Mouse (Mus musculus) MEL (cell line): ENCODE data around the gene Csf2. TPM values are rescaled to one million over a fixed set of nuclear protein-coding genes. Genes with fewer than 3 reads are reported as not detected.

ENCODE experiments used
- DNase-seq: peaks from one replicate; pipeline ENCODE4 v3.0.0; 2011; ENCODE audit warnings: low read depth, low spot score
- H3K27ac ChIP-seq: 2 replicates; pipeline ENCODE4 v1.5.1; 2012; ENCODE audit warnings: low read depth, mild to moderate bottlenecking, control low read depth, low read length, moderate library complexity; ENCODE audit not compliant: control insufficient read depth
- H3K27me3 ChIP-seq, 2 experiments: fragments of 150-350 bp in 1 of 2; sonication (generic) in 1 of 2; 2 replicates each; pipeline ENCODE4 v1.6.1; 2012; ENCODE audit warnings: low read length in 2 of 2, mild to moderate bottlenecking in 2 of 2, improper control_type of control experiment in 1 of 2, moderate library complexity in 1 of 2; ENCODE audit not compliant: insufficient read depth in 2 of 2, control insufficient read depth in 1 of 2
- H3K36me3 ChIP-seq, 2 experiments: 2 replicates each; pipeline ENCODE4 v1.6.1; 2012 to 2014; ENCODE audit warnings: low read length in 2 of 2, improper control_type of control experiment in 1 of 2, inconsistent platforms in 1 of 2, mild to moderate bottlenecking in 1 of 2; ENCODE audit not compliant: insufficient read depth in 2 of 2, control insufficient read depth in 1 of 2
- H3K4me1 ChIP-seq, 2 experiments: fragments of 150-350 bp in 1 of 2; sonication (generic) in 1 of 2; 2 replicates each; pipeline ENCODE4 v1.6.1; 2012; ENCODE audit warnings: low read length in 2 of 2, improper control_type of control experiment in 1 of 2, mild to moderate bottlenecking in 1 of 2; ENCODE audit not compliant: insufficient read depth in 2 of 2, control insufficient read depth in 1 of 2
- H3K4me3 ChIP-seq, 2 experiments: fragments of 150-350 bp in 1 of 2; sonication (generic) in 1 of 2; 2 replicates each; pipeline ENCODE4 v1.5.1; 2012; ENCODE audit warnings: low read depth in 2 of 2, low read length in 2 of 2, mild to moderate bottlenecking in 2 of 2, moderate library complexity in 2 of 2, control low read depth in 1 of 2, improper control_type of control experiment in 1 of 2; ENCODE audit not compliant: control insufficient read depth in 1 of 2, insufficient read depth in 1 of 2
- H3K79me2 ChIP-seq: 2 replicates; pipeline ENCODE4 v1.6.1; 2012; ENCODE audit warnings: mild to moderate bottlenecking, low read length, moderate library complexity; ENCODE audit not compliant: control insufficient read depth, poor library complexity, insufficient read depth
- H3K9ac ChIP-seq: 2 replicates; pipeline ENCODE4 v1.6.1; 2012; ENCODE audit warnings: low read depth, mild to moderate bottlenecking, control low read depth, low read length, moderate library complexity; ENCODE audit not compliant: control insufficient read depth, poor library complexity, severe bottlenecking
- H3K9me3 ChIP-seq: fragments of 150-350 bp; sonication (generic); replicated peaks from 2 replicates; pipeline ENCODE4 v1.6.1; 2012; ENCODE audit warnings: mild to moderate bottlenecking, low read length, improper control_type of control experiment, moderate library complexity; ENCODE audit not compliant: insufficient read depth
- CHD1 ChIP-seq: IDR thresholded peaks from 2 replicates; pipeline ENCODE4 v1.6.1; 2012; ENCODE audit warnings: low read depth, mild to moderate bottlenecking, inconsistent platforms, low read length, improper control_type of control experiment
- CHD2 ChIP-seq: IDR thresholded peaks from 2 replicates; pipeline ENCODE4 v1.6.1; 2011; ENCODE audit warnings: low read length, improper control_type of control experiment
- CTCF ChIP-seq, 3 experiments: IDR thresholded peaks in 2 of 3; conservative IDR thresholded peaks in 1 of 3; 2 replicates each; pipeline ENCODE4 v1.5.1; 2011 to 2012; ENCODE audit warnings: low read length in 3 of 3, low read depth in 2 of 3, mild to moderate bottlenecking in 2 of 3, improper control_type of control experiment in 1 of 3, inconsistent platforms in 1 of 3, mixed read lengths in 1 of 3, moderate library complexity in 1 of 3; ENCODE audit not compliant: control insufficient read depth in 1 of 3, insufficient read depth in 1 of 3, poor library complexity in 1 of 3, severe bottlenecking in 1 of 3
- ELF1 ChIP-seq: IDR thresholded peaks from 2 replicates; pipeline ENCODE4 v1.6.1; 2014; ENCODE audit warnings: low read depth, mild to moderate bottlenecking, inconsistent platforms, low read length, improper control_type of control experiment, moderate library complexity
- EP300 ChIP-seq, 2 experiments: IDR thresholded peaks; 2 replicates each; pipeline ENCODE4 v1.6.1; 2011; ENCODE audit warnings: improper control_type of control experiment in 2 of 2, low read length in 2 of 2, low read depth in 1 of 2, mild to moderate bottlenecking in 1 of 2
- ETS1 ChIP-seq: IDR thresholded peaks from 2 replicates; pipeline ENCODE4 v1.6.1; 2012; ENCODE audit warnings: low read depth, mild to moderate bottlenecking, inconsistent platforms, low read length, improper control_type of control experiment, moderate library complexity
- GATA1 ChIP-seq: IDR thresholded peaks from 2 replicates; pipeline ENCODE4 v1.6.1; 2011; ENCODE audit warnings: low read depth, low read length, improper control_type of control experiment
- HCFC1 ChIP-seq: IDR thresholded peaks from 2 replicates; pipeline ENCODE4 v1.6.1; 2012; ENCODE audit warnings: low read depth, mild to moderate bottlenecking, inconsistent platforms, low read length, improper control_type of control experiment, moderate library complexity
- JUND ChIP-seq: IDR thresholded peaks from 2 replicates; pipeline ENCODE4 v1.6.1; 2011; ENCODE audit warnings: low read depth, mild to moderate bottlenecking, improper control_type of control experiment, low read length
- KAT2A ChIP-seq: conservative IDR thresholded peaks from 2 replicates; pipeline ENCODE4 v1.6.1; 2012; ENCODE audit warnings: low read depth, low read length, improper control_type of control experiment, inconsistent platforms
- MAFK ChIP-seq: IDR thresholded peaks from 2 replicates; pipeline ENCODE4 v1.6.1; 2011; ENCODE audit warnings: low read depth, mild to moderate bottlenecking, low read length, improper control_type of control experiment, borderline replicate concordance
- MAX ChIP-seq: IDR thresholded peaks from 2 replicates; pipeline ENCODE4 v1.6.1; 2011; ENCODE audit warnings: low read length, improper control_type of control experiment
- MAZ ChIP-seq: IDR thresholded peaks from 2 replicates; pipeline ENCODE4 v1.6.1; 2012; ENCODE audit warnings: low read depth, mild to moderate bottlenecking, inconsistent platforms, low read length, improper control_type of control experiment
- MEF2A ChIP-seq: IDR thresholded peaks from 2 replicates; pipeline ENCODE4 v1.6.1; 2014; ENCODE audit warnings: low read depth, mild to moderate bottlenecking, inconsistent platforms, low read length, improper control_type of control experiment; ENCODE audit not compliant: poor library complexity, insufficient replicate concordance, severe bottlenecking; ENCODE audit errors: extremely low read depth
- MXI1 ChIP-seq: IDR thresholded peaks from 2 replicates; pipeline ENCODE4 v1.6.1; 2011; ENCODE audit warnings: mild to moderate bottlenecking, low read depth, low read length, improper control_type of control experiment
- MYB ChIP-seq: IDR thresholded peaks from 2 replicates; pipeline ENCODE4 v1.6.1; 2011; ENCODE audit warnings: mild to moderate bottlenecking, low read depth, low read length, improper control_type of control experiment
- NRF1 ChIP-seq: IDR thresholded peaks from 2 replicates; pipeline ENCODE4 v1.6.1; 2014; ENCODE audit warnings: low read depth, mild to moderate bottlenecking, inconsistent platforms, low read length, improper control_type of control experiment, moderate library complexity; ENCODE audit not compliant: poor library complexity, insufficient read depth, severe bottlenecking
- POLR2A ChIP-seq, 2 experiments: IDR thresholded peaks; 2 replicates each; pipeline ENCODE4 v1.6.1; 2011 to 2012; ENCODE audit warnings: low read length in 2 of 2, mild to moderate bottlenecking in 2 of 2, control low read depth in 1 of 2, improper control_type of control experiment in 1 of 2, low read depth in 1 of 2, moderate library complexity in 1 of 2; ENCODE audit not compliant: control insufficient read depth in 1 of 2, insufficient read depth in 1 of 2, poor library complexity in 1 of 2
- RAD21 ChIP-seq: IDR thresholded peaks from 2 replicates; pipeline ENCODE4 v1.6.1; 2011; ENCODE audit warnings: mild to moderate bottlenecking, low read depth, low read length, improper control_type of control experiment
- SIN3A ChIP-seq: IDR thresholded peaks from 2 replicates; pipeline ENCODE4 v1.6.1; 2012; ENCODE audit warnings: low read length, improper control_type of control experiment, inconsistent platforms
- SMC3 ChIP-seq: IDR thresholded peaks from 2 replicates; pipeline ENCODE4 v1.6.1; 2011; ENCODE audit warnings: low read depth, low read length, improper control_type of control experiment
- TCF12 ChIP-seq: IDR thresholded peaks from 2 replicates; pipeline ENCODE4 v1.6.1; 2014; ENCODE audit warnings: low read depth, mild to moderate bottlenecking, inconsistent platforms, low read length, improper control_type of control experiment, moderate library complexity
- UBTF ChIP-seq: IDR thresholded peaks from 2 replicates; pipeline ENCODE4 v1.6.1; 2012; ENCODE audit warnings: low read depth, mild to moderate bottlenecking, inconsistent platforms, low read length, improper control_type of control experiment, moderate library complexity, borderline replicate concordance; ENCODE audit not compliant: insufficient read depth
- USF1 ChIP-seq: IDR thresholded peaks from 2 replicates; pipeline ENCODE4 v1.6.1; 2014; ENCODE audit warnings: low read depth, mild to moderate bottlenecking, inconsistent platforms, low read length, improper control_type of control experiment, moderate library complexity
- USF2 ChIP-seq, 2 experiments: IDR thresholded peaks; 2 replicates each; pipeline ENCODE4 v1.6.1; 2011 to 2012; ENCODE audit warnings: improper control_type of control experiment in 2 of 2, low read length in 2 of 2, borderline replicate concordance in 1 of 2, inconsistent platforms in 1 of 2, low read depth in 1 of 2, mild to moderate bottlenecking in 1 of 2; ENCODE audit not compliant: insufficient read depth in 1 of 2
- ZC3H11A ChIP-seq: IDR thresholded peaks from 2 replicates; pipeline ENCODE4 v1.6.1; 2012; ENCODE audit warnings: low read depth, mild to moderate bottlenecking, inconsistent platforms, low read length, improper control_type of control experiment
- ZMIZ1 ChIP-seq: IDR thresholded peaks from 2 replicates; pipeline ENCODE4 v1.6.1; 2012; ENCODE audit warnings: low read depth, mild to moderate bottlenecking, inconsistent platforms, low read length, improper control_type of control experiment, moderate library complexity
- ZNF384 ChIP-seq: IDR thresholded peaks from 2 replicates; pipeline ENCODE4 v1.6.1; 2012; ENCODE audit warnings: low read depth, mild to moderate bottlenecking, inconsistent platforms, low read length, improper control_type of control experiment
- polyA plus RNA-seq, 2 experiments: library from polyadenylated mRNA; stranded (reverse) in 1 of 2; unstranded in 1 of 2; fragments of >175 nt in 1 of 2; fragments of >200 nt in 1 of 2; gene quantifications; 2 replicates each; pipeline versions ENCODE4 v1.2.1 to v1.2.4; 2012; ENCODE audit warnings: low replicate concordance in 2 of 2, low read depth in 1 of 2; ENCODE audit not compliant: insufficient read length in 2 of 2, insufficient read depth in 1 of 2, missing spikeins in 1 of 2
- total RNA-seq: library from RNA; depleted of rRNA; stranded (reverse); fragments of 300-350 nt; gene quantifications from 2 replicates; pipeline ENCODE4 v1.2.3, GENCODE M21; 2012

Csf2 gene
- total and polyA plus RNA-seq, 3 experiments, result 0.15 TPM; not detected in 2

GRCm38 (mm10) chr11:54201881-54202685 lies 47.4 kb downstream of the Csf2 start:
- TF ChIP-seq EP300 (IDR thresholded peaks at IDR 0.05; ENCODE audit: low read depth in 1 of 2, low read length in 2 of 2) (no peak), MAX (no peak), GATA1 (no peak)
- peaks cover 8 to 48% of the 10 kb centered on the region in 2 experiments for H3K4me1 ChIP-seq
- peaks cover 0 to 39% of the 10 kb centered on the region in 2 experiments; a peak in 2 of 4 replicates for H3K36me3 ChIP-seq
- peaks cover 0 to under 1% of the 10 kb centered on the region in 2 experiments; a peak in 1 of 4 replicates for H3K27me3 ChIP-seq
- no peak overlapping the region for H3K9ac ChIP-seq
- no peak for DNase-seq
- H3K27ac ChIP-seq, result peak overlapping the region; percentile 72
- no peak overlapping the region for H3K4me3 ChIP-seq
- H3K79me2 ChIP-seq, result no peaks in the 10 kb centered on the region
- no peaks in the 10 kb centered on the region for H3K9me3 ChIP-seq

DNA sequence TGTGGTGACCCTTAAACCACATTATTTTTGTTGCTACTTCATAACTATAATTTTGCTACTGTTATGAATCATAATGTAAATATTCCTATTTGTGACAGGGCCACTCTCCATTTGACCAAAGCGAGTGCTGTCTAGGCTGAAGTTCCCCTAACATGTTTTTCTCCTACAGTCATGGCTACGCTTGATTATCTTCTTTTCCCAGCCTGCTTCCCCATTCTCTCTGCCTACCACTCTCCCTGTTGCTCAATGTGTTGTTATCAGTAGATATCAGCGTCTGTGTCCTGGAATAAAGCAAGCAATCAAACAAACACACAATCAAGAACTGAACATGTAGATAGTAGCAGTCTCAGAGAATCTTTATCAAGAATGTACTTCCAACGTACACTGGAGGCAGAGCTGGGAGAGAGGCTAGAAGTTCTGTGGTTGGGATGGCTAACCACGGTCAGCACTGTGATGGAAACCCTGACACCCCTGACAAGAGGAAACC lies 48.1 kb downstream of the Csf2 start:
- peaks cover 0 to 2% of the 10 kb centered on the region in 2 experiments; a peak in 1 of 4 replicates for H3K27me3 ChIP-seq
- no peak overlapping the region for H3K4me3 ChIP-seq
- no peaks in the 10 kb centered on the region for H3K79me2 ChIP-seq
- H3K9me3 ChIP-seq, result no peaks in the 10 kb centered on the region
- peak overlapping the region; percentile 72 for H3K27ac ChIP-seq
- peak; percentile 92 for DNase-seq
- H3K9ac ChIP-seq, result no peak overlapping the region
- H3K36me3 ChIP-seq, result peaks cover 0 to 34% of the 10 kb centered on the region in 2 experiments; a peak in 2 of 4 replicates
- H3K4me1 ChIP-seq, result peaks cover 8 to 41% of the 10 kb centered on the region in 2 experiments
- 0 out of 2 replicates have a peak, but pooled peaks have one; percentile 29 for TF ChIP-seq HCFC1
- no peak for TF ChIP-seq POLR2A (IDR thresholded peaks at IDR 0.05; ENCODE audit: control insufficient read depth in 1 of 2, insufficient read depth in 1 of 2, low read depth in 1 of 2, low read length in 2 of 2, poor library complexity in 1 of 2)
- TF ChIP-seq USF2 (IDR thresholded peaks at IDR 0.05; ENCODE audit: borderline replicate concordance in 1 of 2, insufficient read depth in 1 of 2, low read depth in 1 of 2, low read length in 2 of 2), result no peak
- no peak for TF ChIP-seq KAT2A
- TF ChIP-seq MAFK, result peak; percentile 30; the same call in 1 of the 2 replicates
- peak; percentile 53; the same call in 1 of the 2 replicates for TF ChIP-seq JUND
- TF ChIP-seq CTCF (IDR thresholded peaks at IDR 0.05 in 2 of 3, conservative IDR thresholded peaks at IDR 0.05 in 1 of 3; ENCODE audit: control insufficient read depth in 1 of 3, insufficient read depth in 1 of 3, low read depth in 2 of 3, low read length in 3 of 3, poor library complexity in 1 of 3, severe bottlenecking in 1 of 3), result no peak
- no peak for TF ChIP-seq ZMIZ1
- peak; percentile 99 for TF ChIP-seq GATA1
- TF ChIP-seq RAD21, result no peak
- TF ChIP-seq MXI1, result peak; percentile 64
- no peak for TF ChIP-seq NRF1
- TF ChIP-seq CHD2, result no peak
- no peak for TF ChIP-seq USF1
- peak; percentile 92 for TF ChIP-seq ETS1
- TF ChIP-seq ZNF384, result no peak
- peak; percentile 97 for TF ChIP-seq TCF12
- TF ChIP-seq MYB, result peak; percentile 56; the same call in 1 of the 2 replicates
- no peak for TF ChIP-seq MAZ
- TF ChIP-seq CHD1, result no peak
- TF ChIP-seq EP300 (IDR thresholded peaks at IDR 0.05; ENCODE audit: low read depth in 1 of 2, low read length in 2 of 2), result peak; percentile 98
- no peak; the same call in 1 of the 2 replicates for TF ChIP-seq ELF1
- TF ChIP-seq MEF2A, result no peak
- no peak for TF ChIP-seq SMC3
- peak; percentile 84 for TF ChIP-seq SIN3A
- TF ChIP-seq UBTF, result no peak
- 0 out of 2 replicates have a peak, but pooled peaks have one; percentile 23 for TF ChIP-seq ZC3H11A
